Mouse (Mus musculus) heart, embryonic 16.5 days (tissue): ENCODE measurements around the gene Fars2. TPM values are rescaled to one million over a fixed set of nuclear protein-coding genes. Genes with fewer than 3 reads are reported as not detected.

Source experiments
- ATAC-seq: fragments of 200-750 bp; cut with Nextera tagmentation; replicated peaks from 2 replicates; pipeline ENCODE4 v1.8.0; 2017; ENCODE audit warnings: moderate number of reproducible peaks; ENCODE audit not compliant: insufficient read depth, low FRiP score; ENCODE audit errors: extremely low read depth
- H3K27ac ChIP-seq: fragments of 300-500 bp; sonication (generic); 2 replicates; pipeline ENCODE4 v1.5.1; 2014; ENCODE audit warnings: mild to moderate bottlenecking, low read length, control low read depth, moderate library complexity
- H3K27me3 ChIP-seq: fragments of 300-500 bp; sonication (generic); 2 replicates; pipeline ENCODE4 v1.6.1; 2014; ENCODE audit warnings: low read length, mixed read lengths; ENCODE audit not compliant: control insufficient read depth, insufficient read depth
- H3K36me3 ChIP-seq: fragments of 300-500 bp; sonication (generic); 2 replicates; pipeline ENCODE4 v1.6.1; 2014; ENCODE audit not compliant: control insufficient read depth, insufficient read depth
- H3K4me1 ChIP-seq: fragments of 300-500 bp; sonication (generic); 2 replicates; pipeline ENCODE4 v1.6.1; 2014; ENCODE audit warnings: low read length, mixed read lengths; ENCODE audit not compliant: control insufficient read depth, insufficient read depth
- H3K4me2 ChIP-seq: fragments of 300-500 bp; sonication (generic); 2 replicates; pipeline ENCODE4 v1.6.1; 2014; ENCODE audit warnings: low read depth, mild to moderate bottlenecking, control low read depth, low read length
- H3K4me3 ChIP-seq: fragments of 300-500 bp; sonication (generic); 2 replicates; pipeline ENCODE4 v1.5.1; 2014; ENCODE audit warnings: mild to moderate bottlenecking, control low read depth, low read length
- H3K9ac ChIP-seq: fragments of 300-500 bp; sonication (generic); 2 replicates; pipeline ENCODE4 v1.6.1; 2014; ENCODE audit warnings: low read length, control low read depth
- H3K9me3 ChIP-seq: fragments of 300-500 bp; sonication (generic); replicated peaks from 2 replicates; pipeline ENCODE4 v1.6.1; 2016; ENCODE audit warnings: low read length; ENCODE audit not compliant: control insufficient read depth
- WGBS: fragments of 180-500 bp; shearing (Covaris S2); extraction: QIAGEN DNeasy Blood & Tissue Kit; methylation state at CpG from one replicate; pipeline ENCODE4 v1.1.7; 2014; 5-methylcytosine and 5-hydroxymethylcytosine counted together
- polyA plus RNA-seq: library from polyadenylated mRNA; unstranded; fragments of >200 nt; fragmentation: Nextera tagmentation; extraction: Ambion mirVana; gene quantifications from 2 replicates; pipeline ENCODE4 v1.2.1, GENCODE M21; 2015

The Fars2 gene
- polyA plus RNA-seq, 1 experiment from 2014 or later = 71.5 TPM

DNA sequence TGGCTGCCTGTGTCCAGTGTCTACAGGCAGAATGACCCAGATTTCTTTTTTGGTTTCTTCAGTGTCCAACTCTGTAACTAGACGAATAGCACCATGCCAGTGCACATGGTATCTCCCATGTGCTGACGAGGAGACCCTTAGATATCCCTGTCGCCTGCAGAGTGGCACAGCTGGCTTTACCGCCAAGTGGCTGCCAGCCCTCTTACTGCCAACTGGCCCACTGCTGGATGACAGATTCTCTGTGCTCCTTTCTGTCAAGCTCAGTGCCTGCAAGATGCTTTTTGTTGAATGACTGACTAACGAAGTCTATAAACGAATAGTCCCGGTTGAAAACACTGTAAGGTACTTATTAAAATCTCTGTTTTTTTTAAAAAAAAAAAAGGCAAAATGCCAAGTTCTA is 416.3 kb downstream of the Fars2 start:
- Histone ChIP-seq H3K27me3 (no peaks in the 10 kb centered on the region), H3K4me2 (no peak overlapping the region), H3K36me3 (no peaks in the 10 kb centered on the region), H3K27ac (no peak overlapping the region), H3K9ac (no peak overlapping the region), H3K4me3 (no peak overlapping the region), H3K4me1 (peaks cover 11% of the 10 kb centered on the region), H3K9me3 (no peaks in the 10 kb centered on the region)
- 69% methylated on average over 7 of the region's 7 CpGs for whole genome bisulfite sequencing
- ATAC-seq = no peak

DNA sequence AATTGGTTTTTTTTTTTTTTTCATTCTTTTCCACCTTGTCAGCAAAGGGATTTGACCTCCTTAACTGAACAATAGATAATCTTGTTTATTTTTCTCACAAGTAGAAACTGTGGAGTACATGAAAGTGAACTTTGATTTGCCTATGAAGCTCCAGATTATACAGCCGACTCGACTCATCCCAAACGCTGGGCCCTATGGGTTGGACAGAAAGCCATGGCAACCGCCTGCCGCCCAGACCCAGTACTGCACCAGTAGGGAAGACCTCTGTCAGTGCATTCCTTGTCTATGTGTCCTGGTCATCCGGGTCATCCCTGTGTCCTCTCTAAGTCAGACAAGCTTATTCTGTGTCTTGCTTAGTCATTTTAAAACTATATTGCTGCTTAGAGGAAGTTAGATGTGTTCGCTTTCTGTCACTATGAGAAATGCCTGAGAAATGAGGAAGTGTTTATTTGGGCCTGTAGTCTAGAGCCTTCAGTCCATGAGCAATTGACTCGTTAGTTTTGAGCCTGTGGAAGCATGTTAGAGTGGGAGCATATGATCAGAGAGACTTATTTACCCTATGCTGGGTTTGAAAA is 416.8 kb downstream of the Fars2 start:
- no peaks in the 10 kb centered on the region for H3K27me3 ChIP-seq
- no peak overlapping the region for H3K4me2 ChIP-seq
- no peak overlapping the region for H3K4me3 ChIP-seq
- peaks cover 8% of the 10 kb centered on the region for H3K4me1 ChIP-seq
- ATAC-seq = no peak
- no peak overlapping the region for H3K27ac ChIP-seq
- H3K36me3 ChIP-seq = no peaks in the 10 kb centered on the region
- H3K9me3 ChIP-seq = no peaks in the 10 kb centered on the region
- H3K9ac ChIP-seq = no peak overlapping the region
- 76% methylated on average over 8 of the region's 8 CpGs for WGBS

DNA sequence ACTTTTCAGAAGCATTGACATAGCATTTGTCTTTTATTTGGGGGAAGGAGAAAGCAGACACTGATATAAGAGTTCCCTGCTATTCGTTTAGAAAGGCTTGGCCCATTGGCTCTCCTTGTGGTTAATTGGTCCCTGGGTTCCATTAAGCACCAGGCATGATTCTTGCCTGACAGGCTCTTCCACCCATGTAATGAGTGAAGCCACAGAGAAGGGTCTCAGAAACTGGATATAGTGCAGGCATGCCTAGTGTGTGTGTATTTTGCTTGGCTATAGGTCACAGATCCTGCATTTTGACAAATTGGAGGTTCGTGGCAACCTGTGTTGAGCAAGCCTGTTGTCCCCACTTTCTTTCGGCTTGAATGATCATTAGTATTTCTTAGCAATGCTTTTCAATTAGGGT is 420.4 kb downstream of the Fars2 start:
- Histone ChIP-seq H3K4me1 (no peaks in the 10 kb centered on the region), H3K9me3 (no peaks in the 10 kb centered on the region), H3K4me3 (no peak overlapping the region), H3K9ac (no peak overlapping the region), H3K27me3 (no peaks in the 10 kb centered on the region), H3K4me2 (no peak overlapping the region), H3K27ac (no peak overlapping the region), H3K36me3 (no peaks in the 10 kb centered on the region)
- WGBS = 77% methylated on average over 3 of the region's 3 CpGs
- no peak for ATAC-seq

DNA sequence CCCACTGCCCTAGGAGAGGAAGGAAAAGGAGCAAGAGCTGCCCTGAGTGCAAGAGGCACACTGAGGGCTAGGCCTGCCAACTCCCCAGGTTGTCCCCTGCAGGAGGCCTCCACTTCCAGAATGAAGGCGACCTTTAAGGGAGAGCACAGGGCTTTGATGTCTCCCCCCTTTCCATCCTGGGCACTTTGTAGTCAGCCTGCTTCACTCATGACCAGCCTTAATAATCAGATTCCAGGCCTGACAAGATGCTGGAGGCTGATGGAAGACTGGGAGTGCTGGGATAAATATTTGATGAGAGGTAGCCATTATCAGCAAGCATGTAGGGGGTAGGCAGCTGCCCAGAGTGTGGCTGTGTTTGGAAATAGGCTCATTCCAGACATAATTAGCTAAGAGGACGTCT is 421.2 kb downstream of the Fars2 start:
- 52% methylated on average over 2 of the region's 2 CpGs for WGBS
- Histone ChIP-seq H3K4me3 (no peak overlapping the region), H3K27me3 (no peaks in the 10 kb centered on the region), H3K36me3 (no peaks in the 10 kb centered on the region), H3K4me1 (no peaks in the 10 kb centered on the region), H3K4me2 (no peak overlapping the region), H3K9ac (no peak overlapping the region), H3K27ac (no peak overlapping the region), H3K9me3 (peaks cover 4% of the 10 kb centered on the region; the same call in 1 of the 2 replicates)
- no peak for ATAC-seq

DNA sequence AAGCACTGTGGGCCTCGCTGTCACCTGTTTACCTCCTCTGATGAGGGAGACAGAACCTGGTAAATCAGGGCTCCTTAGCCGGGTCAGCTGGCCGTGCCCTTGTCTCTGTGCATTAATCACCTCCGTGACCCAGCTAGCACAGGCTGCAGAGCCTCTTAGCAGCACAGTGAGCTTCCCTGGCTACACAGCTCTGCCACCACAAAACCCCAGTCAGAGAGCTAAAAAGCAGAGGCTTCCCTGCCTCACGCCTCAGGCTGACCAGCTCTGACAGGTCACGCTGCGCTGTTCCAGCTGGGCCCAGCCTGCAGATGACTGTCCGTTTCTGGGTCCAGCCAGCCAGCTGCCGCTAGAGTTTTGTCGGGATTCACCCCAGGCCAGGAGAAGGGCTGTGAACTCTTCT is 423.0 kb downstream of the Fars2 start:
- H3K4me3 ChIP-seq = no peak overlapping the region
- 71% methylated on average over 10 of the region's 10 CpGs for WGBS
- H3K27me3 ChIP-seq = no peaks in the 10 kb centered on the region
- H3K9me3 ChIP-seq = peaks cover 5% of the 10 kb centered on the region; the same call in 1 of the 2 replicates
- no peaks in the 10 kb centered on the region for H3K36me3 ChIP-seq
- H3K27ac ChIP-seq = no peak overlapping the region
- H3K4me2 ChIP-seq = no peak overlapping the region
- H3K4me1 ChIP-seq = no peaks in the 10 kb centered on the region
- no peak overlapping the region for H3K9ac ChIP-seq
- ATAC-seq = no peak

DNA sequence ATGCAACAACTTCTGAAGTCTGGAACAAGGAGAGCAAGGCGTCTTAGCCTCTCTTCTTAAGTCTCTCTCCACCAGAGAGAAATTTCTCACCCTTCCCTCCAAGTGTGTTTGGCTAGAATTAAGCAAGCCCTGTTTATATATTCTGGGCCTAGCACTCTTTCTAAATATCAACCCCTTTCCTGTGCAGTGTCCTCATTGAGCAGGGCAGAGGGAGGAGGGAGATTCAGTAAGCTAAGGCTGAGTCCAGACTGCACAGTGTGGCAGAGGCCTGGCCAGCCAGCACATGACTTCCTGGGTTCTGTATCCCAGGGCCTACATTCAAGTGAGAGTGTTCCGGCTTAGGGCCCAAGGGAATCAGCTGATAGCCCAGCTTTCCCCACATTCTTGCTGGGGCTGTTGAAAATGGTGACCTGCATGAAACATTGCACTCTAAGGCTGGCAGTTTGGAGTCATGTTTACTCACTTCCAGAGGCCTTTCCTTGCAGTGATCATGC is 424.1 kb downstream of the Fars2 start:
- Histone ChIP-seq H3K9ac (no peak overlapping the region), H3K4me3 (no peak overlapping the region), H3K27ac (no peak overlapping the region), H3K36me3 (no peaks in the 10 kb centered on the region), H3K4me2 (no peak overlapping the region), H3K27me3 (no peaks in the 10 kb centered on the region), H3K4me1 (no peaks in the 10 kb centered on the region), H3K9me3 (peaks cover 5% of the 10 kb centered on the region; the same call in 1 of the 2 replicates)
- ATAC-seq = no peak
- 66% methylated on average over 2 of the region's 2 CpGs for WGBS

DNA sequence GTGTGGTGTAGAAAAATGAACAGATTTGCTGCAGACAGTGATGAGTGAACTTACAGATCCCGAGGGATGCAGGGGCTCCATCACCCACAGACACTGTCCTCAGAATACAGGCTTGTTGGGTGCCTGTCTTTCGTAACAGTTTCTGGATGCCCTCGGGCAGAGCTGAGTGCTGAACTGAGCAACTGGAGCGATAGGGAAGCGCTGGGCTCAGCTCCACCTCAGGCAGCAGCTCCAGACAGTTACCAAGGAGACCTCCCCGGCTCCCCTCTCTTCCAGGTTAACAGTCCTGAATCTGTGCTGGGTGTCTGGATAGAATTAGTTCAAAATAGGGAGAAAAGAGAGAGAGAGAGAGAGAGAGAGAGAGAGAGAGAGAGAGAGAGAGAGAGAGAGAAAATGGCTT is 433.5 kb downstream of the Fars2 start:
- Histone ChIP-seq H3K4me3 (no peak overlapping the region), H3K9ac (no peak overlapping the region), H3K27ac (no peak overlapping the region), H3K4me2 (no peak overlapping the region), H3K36me3 (no peaks in the 10 kb centered on the region), H3K4me1 (no peaks in the 10 kb centered on the region), H3K27me3 (no peaks in the 10 kb centered on the region), H3K9me3 (no peaks in the 10 kb centered on the region; the same call in 1 of the 2 replicates)
- WGBS = 53% methylated on average over 6 of the region's 6 CpGs
- no peak for ATAC-seq

DNA sequence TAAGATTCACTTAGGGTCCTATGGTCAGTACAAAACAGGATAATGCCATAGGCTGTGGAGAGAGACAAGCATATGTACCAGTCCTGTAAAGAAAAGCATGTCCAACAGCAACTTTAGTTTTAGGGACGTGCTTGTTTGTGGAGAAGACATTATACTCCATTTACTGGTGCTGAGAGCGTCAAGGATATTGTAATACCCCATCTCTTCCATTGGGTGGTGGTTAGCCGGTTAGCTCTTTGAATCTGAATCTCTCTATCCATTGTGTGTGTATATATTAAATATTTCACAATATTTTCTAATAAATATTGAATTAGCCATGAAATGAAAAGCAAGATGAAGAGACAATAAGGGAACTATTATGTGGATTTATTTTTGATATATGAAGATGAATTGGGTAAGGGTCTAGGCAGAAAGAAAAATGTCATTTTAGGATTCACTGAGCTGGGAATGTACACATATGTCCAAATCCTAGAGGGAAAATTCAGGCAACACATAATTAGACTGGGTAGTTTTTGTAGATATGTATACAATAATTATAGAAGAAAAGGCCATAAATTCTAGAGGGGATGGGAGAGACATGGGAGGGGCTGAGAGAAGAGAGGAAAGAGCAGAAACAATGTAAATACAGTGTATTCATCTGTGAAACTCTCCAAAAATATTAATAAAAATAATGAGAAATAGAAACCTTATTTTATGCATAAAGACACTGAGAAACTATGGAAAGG is 435.5 kb downstream of the Fars2 start:
- Histone ChIP-seq H3K36me3 (no peaks in the 10 kb centered on the region), H3K27me3 (no peaks in the 10 kb centered on the region), H3K27ac (no peak overlapping the region), H3K4me2 (no peak overlapping the region), H3K4me1 (no peaks in the 10 kb centered on the region), H3K4me3 (no peak overlapping the region), H3K9ac (no peak overlapping the region), H3K9me3 (no peaks in the 10 kb centered on the region; the same call in 1 of the 2 replicates)
- WGBS = 67% methylated on average over 3 of the region's 3 CpGs
- ATAC-seq = no peak

DNA sequence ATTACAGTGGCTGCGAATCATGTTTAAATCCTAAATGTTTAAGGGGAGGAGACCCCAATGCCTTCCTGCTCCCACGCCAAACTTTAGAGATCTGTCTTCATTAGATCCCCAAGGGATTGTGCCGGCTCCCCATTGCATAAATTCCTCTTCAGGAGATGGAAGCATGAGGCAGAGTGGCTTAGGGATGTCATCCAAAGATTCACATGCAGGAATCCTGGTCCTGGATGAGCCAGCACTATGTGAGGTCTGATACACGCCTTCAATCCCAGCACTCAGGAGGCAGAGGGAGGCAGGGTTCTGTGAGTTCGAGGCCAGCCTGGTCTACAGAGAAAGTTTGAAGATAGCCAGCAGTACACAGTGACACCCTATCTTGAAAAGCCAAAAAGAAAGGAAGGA is 436.0 kb downstream of the Fars2 start:
- 71% methylated on average over 5 of the region's 5 CpGs for WGBS
- no peak for ATAC-seq
- Histone ChIP-seq H3K4me3 (no peak overlapping the region), H3K4me1 (no peaks in the 10 kb centered on the region), H3K9me3 (no peaks in the 10 kb centered on the region; the same call in 1 of the 2 replicates), H3K9ac (no peak overlapping the region), H3K36me3 (no peaks in the 10 kb centered on the region), H3K27me3 (no peaks in the 10 kb centered on the region), H3K27ac (no peak overlapping the region), H3K4me2 (no peak overlapping the region)
